Mouse (Mus musculus) cerebellum, adult 9-11 months (tissue): ENCODE measurements around the gene Cdh18.

Experiments used
- DNase-seq: peaks from one replicate; pipeline ENCODE4 v3.0.0; 2022

The Cdh18 gene

DNA sequence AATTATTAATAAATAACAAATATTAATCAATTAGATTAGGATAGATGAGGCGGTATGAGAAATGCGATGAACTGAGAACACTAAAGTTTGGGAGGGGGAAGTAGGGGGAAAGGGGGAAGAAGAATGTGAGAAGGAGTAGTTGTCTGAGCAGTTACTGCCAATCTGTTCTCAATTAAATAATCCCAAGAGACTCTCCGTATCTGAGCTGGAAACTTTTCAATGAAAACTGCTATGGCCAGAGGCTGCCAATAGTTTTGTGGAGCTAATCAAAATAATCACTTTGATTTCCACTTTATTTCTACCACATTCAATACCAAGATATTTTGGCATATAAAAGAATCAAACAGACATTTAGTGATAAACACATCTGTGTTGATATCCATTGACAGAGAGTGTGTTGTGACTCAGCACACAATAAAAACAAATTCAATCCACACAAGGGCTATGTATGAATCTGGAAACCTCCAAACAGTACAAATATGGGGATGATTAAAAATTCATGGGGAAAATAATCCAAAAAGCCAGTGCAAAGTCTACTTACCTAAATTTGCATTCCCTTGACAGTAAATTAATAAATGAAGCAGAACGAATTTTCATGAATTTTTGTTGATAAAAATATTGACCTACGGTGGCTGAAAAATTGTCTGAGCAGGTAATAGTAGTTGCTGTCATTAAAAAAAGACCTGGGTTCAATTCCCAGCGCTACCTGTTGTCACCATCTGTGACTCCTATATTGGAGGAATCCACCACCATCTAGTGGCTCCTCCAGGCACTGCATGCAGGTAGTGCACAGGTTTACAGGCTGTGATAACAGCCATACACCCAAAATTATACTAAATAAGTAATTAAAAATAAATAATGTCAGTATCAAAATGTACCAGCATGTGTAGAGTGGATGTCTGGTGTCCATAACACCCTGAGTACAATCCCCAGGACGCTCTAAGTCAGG is 922.0 kb downstream of the Cdh18 start:
- DNase-seq = no peak

GRCm38 (mm10) chr15:23486306-23486705 is 937.5 kb downstream of the Cdh18 start:
- no peak for DNase-seq

GRCm38 (mm10) chr15:23506480-23506879 is 957.7 kb downstream of the Cdh18 start:
- no peak for DNase-seq

GRCm38 (mm10) chr15:23509694-23510093 is 960.9 kb downstream of the Cdh18 start:
- no peak for DNase-seq

GRCm38 (mm10) chr15:23515786-23516185 is 967.0 kb downstream of the Cdh18 start:
- no peak for DNase-seq

- DNase-seq = no peak
Measured at GRCm38 (mm10) chr15:23518079-23518478, 969.3 kb downstream of the Cdh18 start.
